Comparison of ENCODE assay signal across 9 mouse cellular contexts in the genomic region with DNA sequence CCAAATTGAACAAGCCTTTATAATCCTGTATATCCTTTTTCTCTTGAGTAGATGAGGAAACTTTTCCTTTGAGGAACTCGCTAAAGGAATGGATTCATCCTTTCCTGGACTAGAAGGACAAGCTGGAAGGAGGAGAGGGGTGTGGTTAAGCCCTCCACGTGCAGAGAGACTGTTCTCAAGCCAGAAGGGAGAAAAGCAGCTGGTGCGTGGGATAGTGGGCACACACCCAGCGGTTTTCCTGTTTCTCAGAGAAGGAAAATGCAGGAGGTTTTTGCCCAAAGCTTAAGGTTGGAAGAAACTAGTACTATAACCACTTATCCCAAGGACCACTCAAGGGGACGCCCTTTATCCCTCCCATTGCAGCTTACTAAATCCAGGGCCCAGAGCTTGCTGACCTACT. TPM values are rescaled to one million over a fixed set of nuclear protein-coding genes. Genes with fewer than 3 reads are reported as not detected.
DNase-seq lines count a peak whose midpoint lies in the region; ATAC-seq lines count a peak whose summit lies in the region.
"Had no signal": no experiment of that assay in that cellular context is flagged by ENCODE, and none has a peak within 500 bp of the region (broad histone marks: within the 10 kb centered on the region; RNA-seq: fewer than 3 reads in every experiment).

No protein-coding gene starts in this region.

- no peak overlapping the region for H3K9ac ChIP-seq in heart, embryonic 12.5 days
- H3K9ac ChIP-seq: liver, embryonic 14.5 days had no signal

- WGBS in heart, embryonic 12.5 days: 24% methylated on average over 5 of the region's 5 CpGs

- ATAC-seq in heart, embryonic 12.5 days (ENCODE audit: insufficient number of reproducible peaks, low FRiP score): no peak

- H3K27ac ChIP-seq in heart, embryonic 12.5 days (ENCODE audit: poor library complexity, severe bottlenecking): no peak overlapping the region
- H3K27ac ChIP-seq: liver, embryonic 14.5 days had no signal

- H3K36me3 ChIP-seq in heart, embryonic 12.5 days: no peaks in the 10 kb centered on the region

- H3K4me3 ChIP-seq in heart, embryonic 12.5 days: 0 out of 2 replicates have a peak overlapping the region, but pooled peaks have one; percentile 66

- peak overlapping the region; percentile 73 for H3K4me2 ChIP-seq in heart, embryonic 12.5 days

- intact Hi-C loops in left cerebral cortex, postnatal 14 days (cut with DNase I): no loop called here

- H3K27me3 ChIP-seq in heart, embryonic 12.5 days (replicated peaks): peaks cover 26% of the 10 kb centered on the region

- peak; percentile 5 for DNase-seq in cerebellum, adult 11-12 months
- no peak for DNase-seq in cerebellum, postnatal 4 days (ENCODE audit: low spot score in 2 of 2)
- DNase-seq in cerebellum, postnatal 25 days: peak; percentile 25 to 34
- DNase-seq in left cerebral cortex, postnatal 14 days (ENCODE audit: low spot score in 2 of 2): peak; percentile 67 to 71
- DNase-seq in right cerebral cortex, postnatal 14 days: peak; percentile 72
- DNase-seq in MN1 (ENCODE audit: low spot score): no peak
- DNase-seq in spleen, adult 18-20 months: no peak

- no peaks in the 10 kb centered on the region; the same call in none of the 2 replicates for H3K4me1 ChIP-seq in heart, embryonic 12.5 days (replicated peaks)

- H3K9me3 ChIP-seq in heart, embryonic 12.5 days (replicated peaks): no peaks in the 10 kb centered on the region

RNA-seq across cellular contexts. Expression of gene Aff2, which starts 0.7 kb away (rescaled TPM):
- 9.4 and 9.7 TPM in 2 replicates for polyA plus RNA-seq in heart, embryonic 12.5 days (2016; fragmentation: Nextera tagmentation; extraction: Ambion mirVana)
- total RNA-seq in left cerebral cortex, postnatal 14 days (2021): 10 to 100 TPM; 24.0 to 26.5 TPM

Comparison
In these comparisons a context has a peak if more than half of its experiments do, and no peak if none do; other contexts are left out.
1. DNase-seq: peak in cerebellum, adult 11-12 months (single experiment), cerebellum, postnatal 25 days (2 of 2), left cerebral cortex, postnatal 14 days (2 of 2) and right cerebral cortex, postnatal 14 days (single experiment); none in cerebellum, postnatal 4 days (0 of 2), MN1 (single experiment) and spleen, adult 18-20 months (0 of 2).